Mouse (Mus musculus): ENCODE results near the gene Klk13. TPM values are rescaled to one million over a fixed set of nuclear protein-coding genes. Genes with fewer than 3 reads are reported as not detected.

Gene Klk13
- polyA plus RNA-seq, 1 experiment, result 0.04 TPM

DNA sequence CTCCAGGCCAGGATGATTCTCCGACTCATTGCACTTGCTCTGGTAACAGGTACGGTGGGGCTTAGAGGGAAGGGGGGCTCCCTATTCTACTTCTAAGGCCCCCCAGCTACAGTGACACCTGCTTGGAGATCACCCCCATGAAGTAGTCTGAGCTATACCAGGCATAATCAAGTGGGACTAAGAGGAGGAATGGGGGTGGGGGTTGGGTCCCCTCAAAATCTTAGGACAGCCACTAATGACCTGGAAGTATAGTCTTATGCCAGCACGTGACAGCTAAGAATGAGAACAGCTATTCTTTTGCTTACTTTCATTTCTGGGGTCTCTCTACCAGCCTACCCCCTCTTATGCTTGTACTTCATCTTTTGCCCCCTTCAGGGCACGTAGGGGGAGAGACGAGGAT is 64.1 kb downstream of the Klk13 start:
- H3K27ac ChIP-seq (ENCODE audit: insufficient read depth, low read length), result no peak overlapping the region
- no peaks in the 10 kb centered on the region for H3K4me1 ChIP-seq (ENCODE audit: control insufficient read depth, insufficient read depth, insufficient read length)
- 86% methylated on average over 5 of the region's 5 CpGs for WGBS
- TF ChIP-seq CTCF (IDR thresholded peaks at IDR 0.05; ENCODE audit: extremely low read depth, insufficient read depth, insufficient read length, insufficient replicate concordance) (no peak), POLR2A (IDR thresholded peaks at IDR 0.05; ENCODE audit: low read depth, low read length) (no peak)
- H3K4me3 ChIP-seq (ENCODE audit: extremely low read depth, insufficient read depth, insufficient read length), result no peak overlapping the region
- no peaks in the 10 kb centered on the region for H3K27me3 ChIP-seq (ENCODE audit: control insufficient read depth, insufficient read depth, low read length)
- DNase-seq (ENCODE audit: low read depth in 1 of 2, low spot score in 2 of 2), result no peak
- H3K36me3 ChIP-seq (ENCODE audit: control insufficient read depth, insufficient read depth, low read length), result no peaks in the 10 kb centered on the region

Other genes with a start within 250 kb of the Klk13 start
- 3.8 and 4.8 TPM in 2 replicates for gene Vsig10l, start 249.4 kb upstream of the Klk13 start, polyA plus RNA-seq (2012; rRNA removed)
- gene Iglon5, start 222.5 kb upstream of the Klk13 start, polyA plus RNA-seq (2012; rRNA removed), result 0.23 and 0.25 TPM in 2 replicates
- not detected in 2 replicates for gene 4931406B18Rik, start 206.6 kb upstream of the Klk13 start, polyA plus RNA-seq (2012; rRNA removed)
- gene Cd33, start 168.1 kb upstream of the Klk13 start, polyA plus RNA-seq (2012; rRNA removed), result 16.0 and 19.2 TPM in 2 replicates
- gene Zfp658, start 150.3 kb upstream of the Klk13 start, polyA plus RNA-seq (2012; rRNA removed), result 1.4 and 1.6 TPM in 2 replicates
- gene Zfp719, start 133.0 kb upstream of the Klk13 start, polyA plus RNA-seq (2012; rRNA removed), result 0.78 and 1.5 TPM in 2 replicates
- gene Zfp819, start 105.4 kb upstream of the Klk13 start, polyA plus RNA-seq (2012; rRNA removed), result 0.06 TPM in 1 of 2 replicates, not detected in the other
- not detected in 2 replicates for gene Ceacam18, start 77.9 kb upstream of the Klk13 start, polyA plus RNA-seq (2012; rRNA removed)
- 23.3 and 25.6 TPM in 2 replicates for gene Siglece, start 52.4 kb upstream of the Klk13 start, polyA plus RNA-seq (2012; rRNA removed)
- 8.9 and 11.4 TPM in 2 replicates for gene Ctu1, start 40.6 kb upstream of the Klk13 start, polyA plus RNA-seq (2012; rRNA removed)
- not detected in 2 replicates for gene Klk14, start 22.1 kb upstream of the Klk13 start, polyA plus RNA-seq (2012; rRNA removed)
- gene Klk12, start 56.3 kb downstream of the Klk13 start, polyA plus RNA-seq (2012; rRNA removed), result not detected in 2 replicates
- not detected in 2 replicates for gene Klk11, start 62.0 kb downstream of the Klk13 start, polyA plus RNA-seq (2012; rRNA removed)
- 0.16 TPM in 1 of 2 replicates, not detected in the other for gene Klk10, start 68.5 kb downstream of the Klk13 start, polyA plus RNA-seq (2012; rRNA removed)
- gene Klk9, start 79.3 kb downstream of the Klk13 start, polyA plus RNA-seq (2012; rRNA removed), result not detected in 2 replicates
- gene Klk8, start 85.0 kb downstream of the Klk13 start, polyA plus RNA-seq (2012; rRNA removed), result 12.3 and 13.5 TPM in 2 replicates
- gene Klk7, start 98.7 kb downstream of the Klk13 start, polyA plus RNA-seq (2012; rRNA removed), result not detected in 2 replicates
- not detected in 2 replicates for gene Klk6, start 111.9 kb downstream of the Klk13 start, polyA plus RNA-seq (2012; rRNA removed)
- not detected in 2 replicates for gene Klk5, start 129.4 kb downstream of the Klk13 start, polyA plus RNA-seq (2012; rRNA removed)
- not detected in 2 replicates for gene Klk4, start 168.6 kb downstream of the Klk13 start, polyA plus RNA-seq (2012; rRNA removed)
- gene Klk15, start 221.2 kb downstream of the Klk13 start, polyA plus RNA-seq (2012; rRNA removed), result not detected in 2 replicates
- gene Klk1b8, start 238.1 kb downstream of the Klk13 start, polyA plus RNA-seq (2012; rRNA removed), result 0.18 and 0.19 TPM in 2 replicates